Mouse (Mus musculus) liver, postnatal 0 days (tissue): ENCODE results near the gene Cacna1f. TPM values are rescaled to one million over a fixed set of nuclear protein-coding genes. Genes with fewer than 3 reads are reported as not detected.

Source experiments
- ATAC-seq: fragments of 200-750 bp; cut with Nextera tagmentation; 2 replicates; pipeline ENCODE4 v1.8.0; 2017; ENCODE audit warnings: mild to moderate bottlenecking, moderate library complexity
- DNase-seq: peaks from one replicate; pipeline ENCODE4 v3.0.0-alpha.2; 2016
- H3K27ac ChIP-seq: fragments of 300-500 bp; sonication (generic); 2 replicates; pipeline ENCODE4 v1.5.1; 2014; ENCODE audit warnings: antibody characterized with exemption, moderate library complexity, mild to moderate bottlenecking, low read depth
- H3K27me3 ChIP-seq: fragments of 300-500 bp; sonication (generic); 2 replicates; pipeline ENCODE4 v1.6.1; 2014; ENCODE audit warnings: low read length, control low read depth, mixed read lengths; ENCODE audit not compliant: insufficient read depth
- H3K36me3 ChIP-seq: fragments of 300-500 bp; sonication (generic); replicated peaks from 2 replicates; pipeline ENCODE4 v1.6.1; 2014; ENCODE audit warnings: mild to moderate bottlenecking, control low read depth, low read length, moderate library complexity, mixed read lengths; ENCODE audit not compliant: insufficient read depth
- H3K4me1 ChIP-seq: fragments of 300-500 bp; sonication (generic); 2 replicates; pipeline ENCODE4 v1.6.1; 2014; ENCODE audit warnings: antibody characterized with exemption, mild to moderate bottlenecking, control low read depth; ENCODE audit not compliant: insufficient read depth
- H3K4me2 ChIP-seq: fragments of 300-500 bp; sonication (generic); 2 replicates; pipeline ENCODE4 v1.6.1; 2014; ENCODE audit warnings: low read depth, mild to moderate bottlenecking, low read length, moderate library complexity, mixed read lengths
- H3K4me3 ChIP-seq: fragments of 300-500 bp; sonication (generic); 2 replicates; pipeline ENCODE4 v1.5.1; 2014; ENCODE audit warnings: low read depth, low read length
- H3K9ac ChIP-seq: fragments of 300-500 bp; sonication (generic); replicated peaks from 2 replicates; pipeline ENCODE4 v1.6.1; 2014; ENCODE audit warnings: mild to moderate bottlenecking, moderate library complexity
- H3K9me3 ChIP-seq: fragments of 300-500 bp; sonication (generic); 2 replicates; pipeline ENCODE4 v1.6.1; 2016; ENCODE audit warnings: mild to moderate bottlenecking, control low read depth, low read length, mixed read lengths
- CTCF ChIP-seq: sonication (generic); IDR thresholded peaks from 2 replicates; pipeline ENCODE4 v1.5.1; 2016; ENCODE audit warnings: antibody characterized with exemption, low read depth
- EP300 ChIP-seq: IDR thresholded peaks from 2 replicates; pipeline ENCODE4 v1.6.1; 2016; ENCODE audit warnings: antibody characterized with exemption, low read depth, mild to moderate bottlenecking
- WGBS: fragments of 180-500 bp; shearing (Covaris S2); extraction: QIAGEN DNeasy Blood & Tissue Kit; methylation state at CpG from one replicate; pipeline ENCODE4 v1.1.7; 2014; ENCODE audit not compliant: insufficient replicate concordance; 5-methylcytosine and 5-hydroxymethylcytosine counted together
- polyA plus RNA-seq: library from polyadenylated mRNA; unstranded; fragments of >200 nt; fragmentation: Nextera tagmentation; extraction: Ambion mirVana; gene quantifications from 2 replicates; pipeline ENCODE4 v1.2.1, GENCODE M21; 2015

Cacna1f gene
- polyA plus RNA-seq, 1 experiment from 2014 or later: 0.07 TPM

DNA sequence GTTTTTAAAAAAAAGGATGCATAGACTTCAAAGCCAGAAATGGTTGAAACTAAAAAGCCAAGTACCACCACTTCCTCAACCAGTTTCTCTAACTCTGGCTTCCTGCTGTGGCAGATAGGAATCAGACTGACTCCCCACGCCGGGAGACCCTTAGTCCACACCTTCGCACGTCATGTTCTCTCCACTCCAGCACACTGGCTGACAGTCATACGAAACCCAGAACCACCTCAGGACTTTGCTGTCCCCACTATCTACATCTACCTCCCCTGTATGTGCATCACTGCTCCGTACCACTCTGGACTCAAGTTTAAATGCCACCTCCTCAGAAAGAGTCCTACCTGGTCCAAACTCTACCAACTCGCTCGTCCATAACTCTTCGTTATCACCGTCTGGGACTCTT, 34.4 kb upstream of the Cacna1f start:
- Histone ChIP-seq H3K4me1 (peaks cover 16% of the 10 kb centered on the region), H3K4me2 (peak overlapping the region; percentile 85), H3K4me3 (peak overlapping the region; percentile 64), H3K36me3 (no peaks in the 10 kb centered on the region), H3K27me3 (no peaks in the 10 kb centered on the region), H3K27ac (peak overlapping the region; percentile 85; the same call in 1 of the 2 replicates), H3K9me3 (no peaks in the 10 kb centered on the region), H3K9ac (no peak overlapping the region)
- ATAC-seq (no peak), DNase-seq (no peak)
- 51% methylated on average over 10 of the region's 10 CpGs for WGBS
- no peak for TF ChIP-seq CTCF
- no peak for TF ChIP-seq EP300

- no peaks in the 10 kb centered on the region for H3K36me3 ChIP-seq
- H3K4me3 ChIP-seq: peak within 1 kb of the TSS; percentile 64
- peak within 1 kb of the TSS; percentile 85 for H3K4me2 ChIP-seq
- H3K4me1 ChIP-seq: peaks cover 16% of the 10 kb centered on the region
- ATAC-seq (peak; percentile 67), DNase-seq (peak; percentile 71)
- H3K27me3 ChIP-seq: no peaks in the 10 kb centered on the region
- TF ChIP-seq CTCF: no peak
- TF ChIP-seq EP300: no peak
- peak within 1 kb of the TSS; percentile 85 for H3K27ac ChIP-seq
- 38% methylated on average over 48 of the region's 72 CpGs for whole genome bisulfite sequencing
- no peaks in the 10 kb centered on the region for H3K9me3 ChIP-seq
- peak within 1 kb of the TSS; percentile 75 for H3K9ac ChIP-seq
These were observed 33.5 kb upstream of the Cacna1f start, which contains the start of gene Foxp3 for GRCm38 (mm10) chrX:7573176-7574086. Gene Foxp3 (plus strand): TSS chrX:7573644.

DNA sequence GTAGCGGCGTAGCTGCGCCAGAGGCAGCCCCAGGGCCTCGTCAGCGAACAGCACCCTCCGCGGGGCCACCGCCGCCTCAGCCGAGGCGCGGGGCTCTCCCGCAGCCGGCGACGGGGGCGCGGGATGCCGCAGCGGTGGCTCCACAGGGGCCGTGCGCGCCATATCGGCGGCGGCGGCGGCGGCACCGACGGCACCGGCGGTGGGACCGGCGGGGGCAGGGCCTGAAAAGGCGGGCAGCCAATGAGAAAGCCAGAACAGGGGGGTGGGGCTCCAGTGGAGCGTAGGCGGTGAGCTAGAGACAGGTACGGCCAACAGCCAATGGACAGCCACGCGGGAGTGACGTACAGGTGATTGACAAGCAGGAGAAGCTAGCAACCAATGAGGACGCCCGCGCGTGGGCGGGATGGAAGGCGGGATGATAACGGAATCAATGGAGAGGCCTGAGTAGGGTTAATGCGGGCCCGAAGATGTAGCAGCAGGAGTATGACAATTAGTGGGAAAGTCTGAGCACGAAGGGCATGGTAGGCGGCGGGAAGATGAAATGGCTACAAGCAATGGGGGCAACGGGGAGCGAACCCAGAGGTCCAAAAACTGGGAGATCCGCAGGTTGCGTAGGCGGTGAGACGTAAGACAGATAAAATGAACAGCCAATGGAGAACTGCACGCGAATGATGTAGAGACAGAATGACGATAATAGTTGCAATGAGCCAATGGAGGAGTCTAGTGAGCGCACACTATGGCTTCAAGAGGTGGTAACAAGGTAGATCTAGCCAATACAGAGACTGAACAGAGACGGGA, 32.6 kb upstream of the Cacna1f start, which contains the start of gene Ppp1r3f:
TSS of gene Ppp1r3f (minus strand) at position 197 of the 798 bp plus-strand sequence.
- Histone ChIP-seq H3K9ac (peak within 1 kb of the TSS; percentile 75), H3K4me3 (peak within 1 kb of the TSS; percentile 64), H3K4me1 (peaks cover 16% of the 10 kb centered on the region), H3K36me3 (no peaks in the 10 kb centered on the region), H3K27ac (peak within 1 kb of the TSS; percentile 85), H3K27me3 (no peaks in the 10 kb centered on the region), H3K9me3 (no peaks in the 10 kb centered on the region), H3K4me2 (peak within 1 kb of the TSS; percentile 85)
- 25% methylated on average over 40 of the region's 65 CpGs for WGBS
- TF ChIP-seq CTCF: no peak
- TF ChIP-seq EP300: peak; percentile 9; the same call in 1 of the 2 replicates
- ATAC-seq: peak; percentile 98
- DNase-seq: peak; percentile 92

GRCm38 (mm10) chrX:7574885-7575231, 32.0 kb upstream of the Cacna1f start:
- 18% methylated on average over 5 of the region's 6 CpGs for WGBS
- Histone ChIP-seq H3K4me3 (peak overlapping the region; percentile 64), H3K9me3 (no peaks in the 10 kb centered on the region), H3K27ac (peak overlapping the region; percentile 66), H3K4me2 (peak overlapping the region; percentile 85), H3K4me1 (peaks cover 16% of the 10 kb centered on the region), H3K36me3 (no peaks in the 10 kb centered on the region), H3K27me3 (no peaks in the 10 kb centered on the region), H3K9ac (no peak overlapping the region)
- ATAC-seq: no peak
- TF ChIP-seq CTCF (no peak), EP300 (no peak)
- DNase-seq: no peak

DNA sequence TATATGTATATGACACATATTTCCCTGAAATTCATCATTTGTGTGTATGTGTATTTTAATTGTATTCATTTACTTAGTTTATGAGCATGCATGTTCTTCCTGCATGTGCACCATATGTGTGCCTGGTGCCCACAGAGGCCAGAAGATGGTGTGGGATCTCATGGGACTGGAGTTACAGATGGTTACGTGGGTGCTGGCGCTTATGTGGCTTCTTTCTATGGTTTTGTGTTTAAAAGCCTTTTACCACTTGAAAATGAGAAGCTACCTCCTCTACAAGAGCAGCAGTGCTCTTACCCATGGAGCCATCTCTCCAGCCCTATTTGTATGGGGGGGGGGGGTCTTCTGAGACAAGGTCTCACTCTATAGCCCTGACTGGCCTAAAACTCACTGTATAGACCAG, 25.7 kb upstream of the Cacna1f start:
- H3K27ac ChIP-seq: no peak overlapping the region
- ATAC-seq (no peak), DNase-seq (no peak)
- H3K4me1 ChIP-seq: no peaks in the 10 kb centered on the region
- 82% methylated on average over 2 of the region's 2 CpGs for WGBS
- no peak overlapping the region for H3K4me2 ChIP-seq
- no peak overlapping the region for H3K4me3 ChIP-seq
- H3K9me3 ChIP-seq: no peaks in the 10 kb centered on the region
- no peaks in the 10 kb centered on the region for H3K27me3 ChIP-seq
- no peaks in the 10 kb centered on the region for H3K36me3 ChIP-seq
- no peak overlapping the region for H3K9ac ChIP-seq
- TF ChIP-seq EP300: no peak
- no peak for TF ChIP-seq CTCF

DNA sequence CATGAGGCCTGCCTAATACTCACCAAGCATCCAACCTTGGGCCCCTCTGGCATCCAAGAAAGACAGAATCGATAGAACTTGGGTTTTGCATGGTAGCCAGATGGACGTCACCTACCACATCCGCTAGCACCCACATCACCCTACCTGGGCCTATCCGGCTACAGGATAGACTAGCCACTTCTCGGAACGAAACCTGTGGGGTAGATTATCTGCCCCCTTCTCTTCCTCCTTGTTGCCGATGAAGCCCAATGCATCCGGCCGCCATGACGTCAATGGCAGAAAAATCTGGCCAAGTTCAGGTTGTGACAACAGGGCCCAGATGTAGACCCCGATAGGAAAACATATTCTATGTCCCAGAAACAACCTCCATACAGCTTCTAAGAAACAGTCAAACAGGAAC, 23.0 kb upstream of the Cacna1f start:
- Histone ChIP-seq H3K4me3 (no peak overlapping the region), H3K4me1 (no peaks in the 10 kb centered on the region), H3K9me3 (no peaks in the 10 kb centered on the region), H3K27me3 (no peaks in the 10 kb centered on the region), H3K36me3 (no peaks in the 10 kb centered on the region), H3K27ac (no peak overlapping the region), H3K4me2 (no peak overlapping the region), H3K9ac (no peak overlapping the region)
- WGBS: 86% methylated on average over 11 of the region's 11 CpGs
- ATAC-seq (no peak), DNase-seq (no peak)
- TF ChIP-seq CTCF (no peak), EP300 (no peak)
